Mouse (Mus musculus): ENCODE measurements around the gene Map4k1.

Gene Map4k1

GRCm38 (mm10) chr7:28983141-28983564 lies 1.3 kb downstream of the Map4k1 start:
- DNase-seq = peak; percentile 77

- DNase-seq = no peak
Measured at GRCm38 (mm10) chr7:28983849-28984248, 2.0 kb downstream of the Map4k1 start.

- no peak for DNase-seq
Measured at GRCm38 (mm10) chr7:28984452-28984851, 2.6 kb downstream of the Map4k1 start.

- DNase-seq = no peak
Measured at GRCm38 (mm10) chr7:28985207-28985606, 3.4 kb downstream of the Map4k1 start.

GRCm38 (mm10) chr7:28990766-28991273 lies 9.0 kb downstream of the Map4k1 start:
- no peak for DNase-seq

- peak; percentile 42 for DNase-seq
Measured at GRCm38 (mm10) chr7:28991616-28992015, 9.8 kb downstream of the Map4k1 start.

- DNase-seq = no peak
Measured at GRCm38 (mm10) chr7:28992997-28993396, 11.1 kb downstream of the Map4k1 start.

- no peak for DNase-seq
Measured at GRCm38 (mm10) chr7:28993402-28993801, 11.6 kb downstream of the Map4k1 start.

GRCm38 (mm10) chr7:29000651-29001605 lies 19.1 kb downstream of the Map4k1 start:
- DNase-seq = peak; percentile 96

GRCm38 (mm10) chr7:29007224-29008101 lies 25.6 kb downstream of the Map4k1 start:
- DNase-seq = no peak

- no peak for DNase-seq
Measured at GRCm38 (mm10) chr7:29008171-29008570, 26.3 kb downstream of the Map4k1 start.

GRCm38 (mm10) chr7:29008714-29009113 lies 26.9 kb downstream of the Map4k1 start:
- DNase-seq = peak; percentile 57

- DNase-seq = peak; percentile 43
Measured at GRCm38 (mm10) chr7:29014984-29015383, 33.1 kb downstream of the Map4k1 start.

- DNase-seq = no peak
Measured at GRCm38 (mm10) chr7:29016440-29016839, 34.6 kb downstream of the Map4k1 start.

- DNase-seq = no peak
Measured at GRCm38 (mm10) chr7:29017222-29017621, 35.4 kb downstream of the Map4k1 start.

GRCm38 (mm10) chr7:29019447-29020220 lies 37.8 kb downstream of the Map4k1 start:
- DNase-seq = peak; percentile 49

- DNase-seq = no peak
Measured at GRCm38 (mm10) chr7:29022479-29022878, 40.6 kb downstream of the Map4k1 start.

GRCm38 (mm10) chr7:29023514-29023913 lies 41.7 kb downstream of the Map4k1 start:
- DNase-seq = peak; percentile 30

- DNase-seq = peak; percentile 66
Measured at GRCm38 (mm10) chr7:29025566-29025965, 43.7 kb downstream of the Map4k1 start.

- DNase-seq = no peak
Measured at GRCm38 (mm10) chr7:29026195-29026594, 44.3 kb downstream of the Map4k1 start.

- no peak for DNase-seq
Measured at GRCm38 (mm10) chr7:29026811-29027210, 45.0 kb downstream of the Map4k1 start.

- no peak for DNase-seq
Measured at GRCm38 (mm10) chr7:29028761-29029160, 46.9 kb downstream of the Map4k1 start.
